Mouse (Mus musculus): ENCODE results near the gene Gpx3.

DNA sequence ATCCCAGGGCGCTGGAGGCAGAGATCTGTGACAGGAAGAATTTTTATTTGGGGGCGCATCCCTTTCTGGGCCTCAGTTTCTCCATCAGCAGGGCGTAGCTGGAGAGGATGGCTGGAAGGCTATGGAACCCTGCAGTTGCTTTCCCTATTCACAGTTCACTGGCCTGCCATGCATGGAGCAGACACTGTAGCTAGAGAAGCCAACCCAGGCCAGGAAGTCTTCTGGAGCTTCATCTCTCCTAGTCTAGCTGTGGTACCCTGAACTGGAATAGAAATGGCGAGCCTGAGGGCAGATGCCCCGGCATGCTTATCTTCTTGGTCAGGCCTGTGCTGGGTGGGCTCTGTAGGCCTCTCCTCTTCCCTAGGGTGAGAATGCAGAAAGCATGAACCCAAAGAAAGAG lies 1.1 kb downstream of the Gpx3 start:
- TF ChIP-seq CTCF (IDR thresholded peaks at IDR 0.05; ENCODE audit: control insufficient read depth, insufficient read depth, insufficient read length): no peak
- no peak for TF ChIP-seq FOSL1 (IDR thresholded peaks at IDR 0.05; ENCODE audit: insufficient read depth, low read length, poor library complexity, severe bottlenecking)
- no peak for TF ChIP-seq CEBPB (IDR thresholded peaks at IDR 0.05; ENCODE audit: low read depth)

Data from C2C12 (cell line).